Mouse (Mus musculus) megakaryocyte, embryonic 14.5 days (primary cell): ENCODE measurements around the gene Smad9.

Source experiments
- FLI1 ChIP-seq: IDR thresholded peaks from 2 replicates; pipeline ENCODE4 v1.6.1; 2012; ENCODE audit warnings: low read length, inconsistent platforms, mixed read lengths
- GATA1 ChIP-seq: IDR thresholded peaks from 3 replicates; pipeline ENCODE4 v1.6.1; 2012; ENCODE audit warnings: mixed read lengths, low read length, inconsistent platforms, borderline replicate concordance

DNA sequence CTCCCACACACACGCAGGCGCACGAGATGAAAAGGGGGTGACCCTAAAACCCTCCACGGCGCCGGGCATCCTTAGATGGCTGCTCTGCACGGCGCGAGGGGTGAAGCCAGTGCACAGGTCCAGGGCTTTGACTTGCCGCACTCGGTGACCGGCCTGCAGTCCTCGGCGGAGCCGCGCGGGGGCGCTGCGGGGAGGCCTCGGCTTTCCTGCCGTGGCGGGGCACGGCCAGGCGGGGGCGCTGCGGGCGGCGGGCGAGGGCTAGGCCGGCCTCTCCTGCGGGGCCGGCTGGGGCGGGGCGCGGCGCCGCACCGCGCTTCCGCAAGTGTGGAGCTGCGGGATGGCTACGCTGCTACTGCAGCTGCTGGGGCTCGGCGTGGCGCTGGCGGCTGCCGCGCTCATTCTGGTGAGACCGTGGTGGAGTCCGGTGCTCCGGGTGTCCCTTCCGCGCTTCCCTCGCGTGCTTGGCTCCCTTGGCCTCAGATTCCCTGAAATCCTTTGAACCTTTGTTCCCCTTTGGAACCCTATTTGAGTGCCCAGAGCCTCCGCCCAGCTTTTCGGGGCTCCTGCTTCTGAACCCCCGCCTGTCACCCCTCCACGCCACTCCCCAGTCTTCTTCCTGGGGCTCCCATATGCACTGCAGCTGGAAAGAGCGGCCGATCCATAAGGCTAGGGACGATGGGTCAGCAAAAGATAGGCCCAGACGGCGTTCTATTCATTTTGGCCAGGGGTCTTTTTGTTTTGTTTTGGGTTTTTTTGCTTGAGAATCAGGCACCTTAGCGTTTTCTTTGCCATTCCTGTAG, 19.9 kb upstream of the Smad9 start, which contains the start of the genes Exosc8 and Alg5:
- TF ChIP-seq GATA1 (no peak), FLI1 (no peak)
